Mouse (Mus musculus) stomach, postnatal 0 days (tissue): ENCODE data around the gene Cd68. TPM values are rescaled to one million over a fixed set of nuclear protein-coding genes. Genes with fewer than 3 reads are reported as not detected.
A peak's percentile ranks its signal among the peaks of the same experiment; 100 is the strongest.

Experiments
- ATAC-seq: fragments of 200-750 bp; cut with Nextera tagmentation; 2 replicates; pipeline ENCODE4 v1.8.0; 2017; ENCODE audit not compliant: low FRiP score, low TSS enrichment
- DNase-seq: peaks from one replicate; pipeline ENCODE4 v3.0.0-alpha.2; 2016; ENCODE audit warnings: low spot score
- H3K27ac ChIP-seq: fragments of 300-500 bp; sonication (generic); replicated peaks from 2 replicates; pipeline ENCODE4 v1.5.1; 2014; ENCODE audit warnings: mild to moderate bottlenecking, control low read depth
- H3K27me3 ChIP-seq: fragments of 300-500 bp; sonication (generic); 2 replicates; pipeline ENCODE4 v1.6.1; 2014; ENCODE audit warnings: low read length; ENCODE audit not compliant: control insufficient read depth, insufficient read depth
- H3K36me3 ChIP-seq: fragments of 300-500 bp; sonication (generic); 2 replicates; pipeline ENCODE4 v1.6.1; 2014; ENCODE audit warnings: low read length, mixed read lengths; ENCODE audit not compliant: control insufficient read depth, insufficient read depth
- H3K4me1 ChIP-seq: fragments of 300-500 bp; sonication (generic); replicated peaks from 2 replicates; pipeline ENCODE4 v1.6.1; 2014; ENCODE audit warnings: antibody characterized with exemption; ENCODE audit not compliant: control insufficient read depth, insufficient read depth
- H3K4me2 ChIP-seq: fragments of 300-500 bp; sonication (generic); replicated peaks from 2 replicates; pipeline ENCODE4 v1.6.1; 2014; ENCODE audit warnings: low read depth, mild to moderate bottlenecking, control low read depth, moderate library complexity
- H3K4me3 ChIP-seq: fragments of 300-500 bp; sonication (generic); 2 replicates; pipeline ENCODE4 v1.5.1; 2014; ENCODE audit warnings: low read depth, low read length, control low read depth
- H3K9ac ChIP-seq: fragments of 300-500 bp; sonication (generic); 2 replicates; pipeline ENCODE4 v1.6.1; 2014; ENCODE audit warnings: mild to moderate bottlenecking, low read length, control low read depth, mixed read lengths
- H3K9me3 ChIP-seq: fragments of 300-500 bp; sonication (generic); 2 replicates; pipeline ENCODE4 v1.6.1; 2016; ENCODE audit warnings: low read length; ENCODE audit not compliant: control insufficient read depth
- CTCF ChIP-seq: IDR thresholded peaks from 2 replicates; pipeline ENCODE4 v1.5.1; 2016; ENCODE audit warnings: antibody characterized with exemption, low read depth, mild to moderate bottlenecking, moderate library complexity
- EP300 ChIP-seq: optimal IDR thresholded peaks from 2 replicates; pipeline ENCODE3; 2016; ENCODE audit warnings: antibody characterized with exemption
- WGBS: fragments of 180-500 bp; shearing (Covaris S2); extraction: QIAGEN DNeasy Blood & Tissue Kit; methylation state at CpG from one replicate; pipeline ENCODE4 v1.1.7; 2014; 5-methylcytosine and 5-hydroxymethylcytosine counted together
- polyA plus RNA-seq: library from polyadenylated mRNA; unstranded; fragments of >200 nt; fragmentation: Nextera tagmentation; extraction: Ambion mirVana; gene quantifications from 2 replicates; pipeline ENCODE4 v1.2.1, GENCODE M21; 2015

Gene Cd68
- polyA plus RNA-seq, 1 experiment from 2014 or later, result 17.9 TPM

GRCm38 (mm10) chr11:69680136-69680855 lies 14.3 kb upstream of the Cd68 start:
- H3K4me1 ChIP-seq, result peaks cover 6% of the 10 kb centered on the region
- no peak overlapping the region for H3K4me3 ChIP-seq
- 0 out of 2 replicates have a peak overlapping the region, but pooled peaks have one; percentile 4 for H3K9ac ChIP-seq
- ATAC-seq (no peak), DNase-seq (no peak)
- H3K9me3 ChIP-seq, result no peaks in the 10 kb centered on the region
- peaks cover 11% of the 10 kb centered on the region; the same call in 1 of the 2 replicates for H3K36me3 ChIP-seq
- no peak overlapping the region for H3K27ac ChIP-seq
- TF ChIP-seq EP300, result no peak
- peak overlapping the region; percentile 67 for H3K4me2 ChIP-seq
- WGBS, result 92% methylated on average over 30 of the region's 30 CpGs
- H3K27me3 ChIP-seq, result no peaks in the 10 kb centered on the region

GRCm38 (mm10) chr11:69679144-69679543 lies 13.2 kb upstream of the Cd68 start:
- Histone ChIP-seq H3K27me3 (no peaks in the 10 kb centered on the region), H3K36me3 (peaks cover 13% of the 10 kb centered on the region), H3K9me3 (no peaks in the 10 kb centered on the region), H3K4me3 (no peak overlapping the region), H3K4me2 (no peak overlapping the region), H3K9ac (no peak overlapping the region), H3K4me1 (0 out of 2 replicates have a peak, but pooled peaks cover 3% of the 10 kb centered on the region), H3K27ac (no peak overlapping the region)
- WGBS, result 93% methylated on average over 2 of the region's 2 CpGs
- ATAC-seq (no peak), DNase-seq (no peak)
- TF ChIP-seq EP300 (no peak), CTCF (no peak)

GRCm38 (mm10) chr11:69672211-69672706 lies 6.3 kb upstream of the Cd68 start, which contains the start of gene Eif4a1:
TSS of gene Eif4a1 (minus strand) at chr11:69672423.
- peak; percentile 96 for ATAC-seq
- H3K9ac ChIP-seq, result peak within 1 kb of the TSS; percentile 100
- TF ChIP-seq CTCF (no peak), EP300 (peak; percentile 48)

GRCm38 (mm10) chr11:69671726-69672124 lies 5.8 kb upstream of the Cd68 start:
- Histone ChIP-seq H3K9ac (peak overlapping the region; percentile 100), H3K27me3 (no peaks in the 10 kb centered on the region), H3K4me2 (peak overlapping the region; percentile 88), H3K36me3 (peaks cover 29% of the 10 kb centered on the region), H3K9me3 (no peaks in the 10 kb centered on the region), H3K4me1 (no peaks in the 10 kb centered on the region; the same call in 1 of the 2 replicates), H3K27ac (peak overlapping the region; percentile 99), H3K4me3 (peak overlapping the region; percentile 99)
- DNase-seq (no peak), ATAC-seq (peak; percentile 7)
- under 1% methylated on average over 43 of the region's 43 CpGs for WGBS
- no peak for TF ChIP-seq EP300
- no peak for TF ChIP-seq CTCF

More at GRCm38 (mm10) chr11:69672211-69672706, 6.3 kb upstream of the Cd68 start, which contains the start of gene Eif4a1:
- Histone ChIP-seq H3K36me3 (peaks cover 28% of the 10 kb centered on the region), H3K4me2 (peak within 1 kb of the TSS; percentile 88), H3K27me3 (no peaks in the 10 kb centered on the region), H3K4me1 (no peaks in the 10 kb centered on the region; the same call in 1 of the 2 replicates), H3K27ac (peak within 1 kb of the TSS; percentile 99), H3K9me3 (no peaks in the 10 kb centered on the region), H3K4me3 (peak within 1 kb of the TSS; percentile 99)
- WGBS, result 1% methylated on average over 36 of the region's 36 CpGs
- peak; percentile 100 for DNase-seq

- no peaks in the 10 kb centered on the region; the same call in 1 of the 2 replicates for H3K4me1 ChIP-seq
- peak; percentile 91 for TF ChIP-seq EP300
- peak; percentile 42 for TF ChIP-seq CTCF
- DNase-seq, result peak; percentile 97
- H3K36me3 ChIP-seq, result peaks cover 24% of the 10 kb centered on the region
- no peaks in the 10 kb centered on the region for H3K9me3 ChIP-seq
- peak overlapping the region; percentile 100 for H3K9ac ChIP-seq
- H3K4me3 ChIP-seq, result peak overlapping the region; percentile 99
- H3K27ac ChIP-seq, result peak overlapping the region; percentile 99
- H3K27me3 ChIP-seq, result no peaks in the 10 kb centered on the region
- ATAC-seq, result peak; percentile 84
- H3K4me2 ChIP-seq, result peak overlapping the region; percentile 88
- WGBS, result under 1% methylated on average over 57 of the region's 61 CpGs
These were observed 5.1 kb upstream of the Cd68 start for GRCm38 (mm10) chr11:69670786-69671725.
